In the genomic region with DNA sequence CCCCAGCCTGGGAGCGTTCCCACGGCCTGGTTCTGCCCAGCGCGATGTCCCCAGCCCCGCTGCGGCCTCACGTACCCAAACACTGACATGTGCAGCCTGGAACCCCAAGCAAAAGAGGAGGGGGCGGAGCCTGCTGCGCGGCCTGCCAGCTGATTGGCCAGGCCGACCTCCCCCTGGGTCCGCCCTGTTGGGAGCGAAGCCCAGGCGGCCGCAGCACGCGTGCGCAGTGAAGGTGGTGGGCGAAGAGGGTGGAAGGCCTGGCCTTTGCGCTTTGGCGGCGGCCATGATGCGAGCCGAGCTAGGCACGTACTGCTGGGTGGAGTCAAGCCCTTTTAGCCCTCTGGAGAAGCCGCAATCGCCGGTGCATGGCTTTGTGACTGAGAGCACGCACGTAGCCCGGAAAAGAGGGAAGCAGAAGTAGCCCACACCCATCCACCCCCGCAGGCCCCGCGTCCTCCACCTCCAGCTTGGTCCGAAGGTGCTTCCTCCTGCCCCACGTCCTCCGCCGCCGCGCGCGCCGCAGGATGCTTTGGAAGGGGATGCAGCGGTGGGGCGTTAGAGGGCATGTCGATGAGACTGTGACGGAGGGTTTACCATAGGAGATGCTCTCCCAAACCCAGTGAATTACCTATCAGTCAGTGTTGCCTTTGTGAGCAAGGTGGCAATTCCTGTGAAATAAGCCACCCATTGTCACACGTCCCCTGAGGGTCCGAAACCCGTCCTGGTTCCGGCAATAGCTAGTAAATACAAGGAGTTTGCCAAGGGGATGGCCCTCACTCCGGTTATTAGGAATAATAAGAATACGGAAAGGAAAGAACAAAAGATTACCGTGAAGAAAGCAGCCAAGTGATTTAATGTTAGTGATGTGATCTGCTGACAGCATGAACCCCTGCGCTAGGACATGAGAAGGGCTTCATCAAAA, we compare ENCODE assay signal across 8 mouse cellular contexts. TPM values are rescaled to one million over a fixed set of nuclear protein-coding genes. Genes with fewer than 3 reads are reported as not detected.
A peak's percentile ranks its signal among the peaks of the same experiment; 100 is the strongest.
DNase-seq lines count a peak whose midpoint lies in the region; ATAC-seq and TF ChIP-seq lines count a peak whose summit lies in the region.

No protein-coding gene starts in this region.

- H3K4me1 ChIP-seq in embryonic facial prominence, embryonic 13.5 days, result peaks cover 8% of the 10 kb centered on the region
- H3K4me1 ChIP-seq in heart, adult 2 months (ENCODE audit: control insufficient read depth, insufficient read depth, low read length), result no peaks in the 10 kb centered on the region; the same call in none of the 2 replicates
- peaks cover 14% of the 10 kb centered on the region for H3K4me1 ChIP-seq in limb, embryonic 13.5 days
- peaks cover 6% of the 10 kb centered on the region for H3K4me1 ChIP-seq in midbrain, embryonic 16.5 days (ENCODE audit: control insufficient read depth, insufficient read depth, low read length)

- TF ChIP-seq CTCF in heart, adult 2 months (IDR thresholded peaks at IDR 0.05), result peak; percentile 15; the same call in 1 of the 2 replicates

- ATAC-seq in embryonic facial prominence, embryonic 13.5 days (ENCODE audit: insufficient number of reproducible peaks, insufficient read depth, low FRiP score, low TSS enrichment, low read depth), result peak; percentile 97
- ATAC-seq in limb, embryonic 13.5 days (ENCODE audit: low FRiP score, low read depth), result peak; percentile 99
- peak; percentile 99 for ATAC-seq in midbrain, embryonic 16.5 days

- H3K9ac ChIP-seq in embryonic facial prominence, embryonic 13.5 days, result peak overlapping the region; percentile 82
- peak overlapping the region; percentile 89 for H3K9ac ChIP-seq in heart, adult 2 months (ENCODE audit: low read depth, low read length)
- H3K9ac ChIP-seq in limb, embryonic 13.5 days, result peak overlapping the region; percentile 88
- peak overlapping the region; percentile 85 for H3K9ac ChIP-seq in midbrain, embryonic 16.5 days (ENCODE audit: low read depth, low read length)

- no peaks in the 10 kb centered on the region for H3K79me2 ChIP-seq in heart, adult 2 months (replicated peaks; ENCODE audit: control insufficient read depth, insufficient read depth, low read length)

- TF ChIP-seq EP300 in heart, adult 2 months (IDR thresholded peaks at IDR 0.05; ENCODE audit: insufficient read depth, low read depth, low read length), result peak; percentile 82

- peak overlapping the region; percentile 97 for H3K27ac ChIP-seq in embryonic facial prominence, embryonic 13.5 days
- peak overlapping the region; percentile 95 for H3K27ac ChIP-seq in heart, adult 2 months
- H3K27ac ChIP-seq in limb, embryonic 13.5 days, result peak overlapping the region; percentile 97
- peak overlapping the region; percentile 100 for H3K27ac ChIP-seq in midbrain, embryonic 16.5 days (ENCODE audit: low read length)

- DNase-seq in 3134 (ENCODE audit: extremely low read depth, insufficient read length, low spot score), result peak; percentile 99
- peak; percentile 100 for DNase-seq in adrenal gland, postnatal 36 days
- DNase-seq in heart, adult 2 months, result peak; percentile 100
- peak; percentile 98 to 99 for DNase-seq in kidney, adult 8-10 months
- DNase-seq in spleen, postnatal 10 days (ENCODE audit: low spot score in 2 of 2), result peak; percentile 94 to 98

- no peaks in the 10 kb centered on the region for H3K9me3 ChIP-seq in embryonic facial prominence, embryonic 13.5 days
- no peaks in the 10 kb centered on the region for H3K9me3 ChIP-seq in limb, embryonic 13.5 days
- no peaks in the 10 kb centered on the region for H3K9me3 ChIP-seq in midbrain, embryonic 16.5 days (replicated peaks; ENCODE audit: control insufficient read depth, low read length, poor library complexity, severe bottlenecking)

- peak overlapping the region; percentile 54 for H3K4me3 ChIP-seq in embryonic facial prominence, embryonic 13.5 days
- H3K4me3 ChIP-seq in heart, adult 2 months, result peak overlapping the region; percentile 57
- peak overlapping the region; percentile 55 for H3K4me3 ChIP-seq in limb, embryonic 13.5 days
- H3K4me3 ChIP-seq in midbrain, embryonic 16.5 days (ENCODE audit: low read depth, low read length), result peak overlapping the region; percentile 62

- no peaks in the 10 kb centered on the region for H3K27me3 ChIP-seq in embryonic facial prominence, embryonic 13.5 days
- no peaks in the 10 kb centered on the region for H3K27me3 ChIP-seq in heart, adult 2 months (ENCODE audit: control insufficient read depth, insufficient read depth, low read length)
- H3K27me3 ChIP-seq in limb, embryonic 13.5 days, result no peaks in the 10 kb centered on the region
- no peaks in the 10 kb centered on the region for H3K27me3 ChIP-seq in midbrain, embryonic 16.5 days (ENCODE audit: control insufficient read depth, insufficient read depth, low read depth, low read length)

- intact Hi-C loops in heart, adult 2 months (cut with DNase I), result loop anchor here (1.0 kb wide), 2 partner anchors 25 to 151 kb away; partner anchors contain the start of genes 1700029J07Rik, Cfap97 and Ufsp2

- H3K4me2 ChIP-seq in embryonic facial prominence, embryonic 13.5 days, result peak overlapping the region; percentile 86
- peak overlapping the region; percentile 87 for H3K4me2 ChIP-seq in limb, embryonic 13.5 days (replicated peaks)
- H3K4me2 ChIP-seq in midbrain, embryonic 16.5 days (ENCODE audit: low read length), result peak overlapping the region; percentile 92

- TF ChIP-seq POLR2A in heart, adult 2 months (IDR thresholded peaks at IDR 0.05; ENCODE audit: insufficient read depth, low read depth, low read length), result peak; percentile 99

- 4% methylated on average over 55 of the region's 55 CpGs for WGBS in embryonic facial prominence, embryonic 13.5 days
- WGBS in heart, adult 2 months, result 2% methylated on average over 55 of the region's 55 CpGs
- WGBS in limb, embryonic 13.5 days, result 6% methylated on average over 55 of the region's 55 CpGs
- WGBS in midbrain, embryonic 16.5 days, result 2% methylated on average over 55 of the region's 55 CpGs

- H3K36me3 ChIP-seq in embryonic facial prominence, embryonic 13.5 days, result peaks cover 21% of the 10 kb centered on the region
- peaks cover 6% of the 10 kb centered on the region for H3K36me3 ChIP-seq in heart, adult 2 months (ENCODE audit: control insufficient read depth, insufficient read depth, low read length)
- H3K36me3 ChIP-seq in limb, embryonic 13.5 days, result peaks cover 23% of the 10 kb centered on the region
- peaks cover 20% of the 10 kb centered on the region for H3K36me3 ChIP-seq in midbrain, embryonic 16.5 days (ENCODE audit: control insufficient read depth, insufficient read depth, low read length)

RNA-seq across cellular contexts. Expression of gene Lrp2bp, which starts 0.9 kb away (rescaled TPM):
- under 1 TPM in 1 of 2 experiments, not detected in 1; 0.26 TPM for total RNA-seq in adrenal gland, postnatal 36 days (2021)
- 0.43 and 0.48 TPM in 2 replicates for polyA plus RNA-seq in embryonic facial prominence, embryonic 13.5 days (2015; fragmentation: Nextera tagmentation; extraction: Ambion mirVana)
- 1 to 10 TPM in 1 of 2 experiments, under 1 TPM in 1; 0.55 to 1.3 TPM for total RNA-seq in heart, adult 2 months (2021)
- polyA plus RNA-seq in heart, adult 2 months (2012; rRNA removed), result 0.61 and 1.4 TPM in 2 replicates
- 0.28 and 0.49 TPM in 2 replicates for polyA plus RNA-seq in limb, embryonic 13.5 days (2015; fragmentation: Nextera tagmentation; extraction: Ambion mirVana)
- polyA plus RNA-seq in midbrain, embryonic 16.5 days (2015; fragmentation: Nextera tagmentation; extraction: Ambion mirVana), result 0.49 and 1.1 TPM in 2 replicates

RNA-seq across cellular contexts. Expression of gene Ankrd37, which starts 5.5 kb away (rescaled TPM):
- under 1 TPM; 0.60 to 0.82 TPM for total RNA-seq in adrenal gland, postnatal 36 days (2021)
- polyA plus RNA-seq in embryonic facial prominence, embryonic 13.5 days (2015; fragmentation: Nextera tagmentation; extraction: Ambion mirVana), result 22.0 and 30.2 TPM in 2 replicates
- total RNA-seq in heart, adult 2 months (2021), result 1 to 10 TPM; 4.5 TPM
- polyA plus RNA-seq in heart, adult 2 months (2012; rRNA removed), result 5.2 and 7.1 TPM in 2 replicates
- polyA plus RNA-seq in limb, embryonic 13.5 days (2015; fragmentation: Nextera tagmentation; extraction: Ambion mirVana), result 19.5 and 20.4 TPM in 2 replicates
- 46.8 and 48.2 TPM in 2 replicates for polyA plus RNA-seq in midbrain, embryonic 16.5 days (2015; fragmentation: Nextera tagmentation; extraction: Ambion mirVana)

RNA-seq across cellular contexts. Expression of gene Ufsp2, which starts 24.7 kb away (rescaled TPM):
- total RNA-seq in adrenal gland, postnatal 36 days (2021), result 10 to 100 TPM; 47.5 to 64.7 TPM
- 94.7 and 102 TPM in 2 replicates for polyA plus RNA-seq in embryonic facial prominence, embryonic 13.5 days (2015; fragmentation: Nextera tagmentation; extraction: Ambion mirVana)
- total RNA-seq in heart, adult 2 months (2021), result 10 to 100 TPM; 25.3 to 25.9 TPM
- 12.1 and 27.1 TPM in 2 replicates for polyA plus RNA-seq in heart, adult 2 months (2012; rRNA removed)
- polyA plus RNA-seq in limb, embryonic 13.5 days (2015; fragmentation: Nextera tagmentation; extraction: Ambion mirVana), result 93.0 and 104 TPM in 2 replicates
- 62.4 and 63.5 TPM in 2 replicates for polyA plus RNA-seq in midbrain, embryonic 16.5 days (2015; fragmentation: Nextera tagmentation; extraction: Ambion mirVana)

RNA-seq across cellular contexts. Expression of gene 1700029J07Rik, which starts 25.0 kb away (rescaled TPM):
- 1 to 10 TPM; 1.7 to 2.8 TPM for total RNA-seq in adrenal gland, postnatal 36 days (2021)
- polyA plus RNA-seq in embryonic facial prominence, embryonic 13.5 days (2015; fragmentation: Nextera tagmentation; extraction: Ambion mirVana), result 4.7 and 5.8 TPM in 2 replicates
- under 1 TPM; 0.59 to 0.76 TPM for total RNA-seq in heart, adult 2 months (2021)
- polyA plus RNA-seq in heart, adult 2 months (2012; rRNA removed), result 0.66 and 0.94 TPM in 2 replicates
- polyA plus RNA-seq in limb, embryonic 13.5 days (2015; fragmentation: Nextera tagmentation; extraction: Ambion mirVana), result 3.3 and 3.7 TPM in 2 replicates
- polyA plus RNA-seq in midbrain, embryonic 16.5 days (2015; fragmentation: Nextera tagmentation; extraction: Ambion mirVana), result 6.9 and 7.3 TPM in 2 replicates

Comparison
In these comparisons a context has a peak if more than half of its experiments do, and no peak if none do; other contexts are left out.
1. Peak in every context shown above with its lines: DNase-seq, ATAC-seq, H3K4me3 ChIP-seq and H3K27ac ChIP-seq.